Mouse (Mus musculus) midbrain, embryonic 12.5 days (tissue): ENCODE results near the gene Dhdh. TPM values are rescaled to one million over a fixed set of nuclear protein-coding genes. Genes with fewer than 3 reads are reported as not detected.

Experiments
- ATAC-seq: fragments of 200-750 bp; cut with Nextera tagmentation; 2 replicates; pipeline ENCODE4 v1.8.0; 2017; ENCODE audit warnings: low read depth, moderate TSS enrichment, moderate library complexity; ENCODE audit not compliant: low FRiP score
- H3K27ac ChIP-seq: fragments of 300-500 bp; sonication (generic); replicated peaks from 2 replicates; pipeline ENCODE4 v1.5.1; 2016; ENCODE audit warnings: mild to moderate bottlenecking
- H3K27me3 ChIP-seq: fragments of 300-500 bp; sonication (generic); 2 replicates; pipeline ENCODE4 v1.6.1; 2016; ENCODE audit warnings: mild to moderate bottlenecking
- H3K36me3 ChIP-seq: fragments of 300-500 bp; sonication (generic); 2 replicates; pipeline ENCODE4 v1.6.1; 2016
- H3K4me1 ChIP-seq: fragments of 300-500 bp; sonication (generic); 2 replicates; pipeline ENCODE4 v1.6.1; 2016
- H3K4me2 ChIP-seq: fragments of 300-500 bp; sonication (generic); replicated peaks from 2 replicates; pipeline ENCODE4 v1.6.1; 2016; ENCODE audit warnings: mild to moderate bottlenecking, moderate library complexity
- H3K4me3 ChIP-seq: fragments of 300-500 bp; sonication (generic); 2 replicates; pipeline ENCODE4 v1.5.1; 2016; ENCODE audit warnings: mild to moderate bottlenecking
- H3K9ac ChIP-seq: fragments of 300-500 bp; sonication (generic); replicated peaks from 2 replicates; pipeline ENCODE4 v1.6.1; 2016; ENCODE audit warnings: mild to moderate bottlenecking, moderate library complexity
- H3K9me3 ChIP-seq: fragments of 300-500 bp; sonication (generic); 2 replicates; pipeline ENCODE4 v1.6.1; 2016; ENCODE audit warnings: mild to moderate bottlenecking
- WGBS: fragments of 180-500 bp; shearing (Covaris S2); methylation state at CpG from one replicate; pipeline ENCODE4 v1.1.7; 2016; 5-methylcytosine and 5-hydroxymethylcytosine counted together
- polyA plus RNA-seq: library from polyadenylated mRNA; unstranded; fragments of >200 nt; fragmentation: Nextera tagmentation; extraction: Ambion mirVana; gene quantifications from 2 replicates; pipeline ENCODE4 v1.2.1, GENCODE M21; 2016

Gene Dhdh
- polyA plus RNA-seq, 1 experiment from 2014 or later = 3.6 TPM

GRCm38 (mm10) chr7:45508561-45508960 is 20.0 kb upstream of the Dhdh start:
- ATAC-seq = no peak
- Histone ChIP-seq H3K9ac (no peak overlapping the region; the same call in 1 of the 2 replicates), H3K27ac (no peak overlapping the region), H3K36me3 (peaks cover 15% of the 10 kb centered on the region), H3K4me1 (peaks cover 14% of the 10 kb centered on the region), H3K4me3 (0 out of 2 replicates have a peak overlapping the region, but pooled peaks have one; percentile 7), H3K9me3 (no peaks in the 10 kb centered on the region), H3K4me2 (no peak overlapping the region), H3K27me3 (no peaks in the 10 kb centered on the region)
- 86% methylated on average over 6 of the region's 6 CpGs for WGBS

GRCm38 (mm10) chr7:45507583-45507982 is 19.0 kb upstream of the Dhdh start:
- ATAC-seq = no peak
- Histone ChIP-seq H3K4me1 (peaks cover 14% of the 10 kb centered on the region), H3K27me3 (no peaks in the 10 kb centered on the region), H3K27ac (no peak overlapping the region), H3K9ac (no peak overlapping the region), H3K4me3 (no peak overlapping the region), H3K4me2 (no peak overlapping the region), H3K36me3 (peaks cover 19% of the 10 kb centered on the region), H3K9me3 (no peaks in the 10 kb centered on the region)
- 90% methylated on average over 6 of the region's 6 CpGs for WGBS

- no peak overlapping the region for H3K9ac ChIP-seq
- no peak overlapping the region for H3K27ac ChIP-seq
- peaks cover 86% of the 10 kb centered on the region for H3K36me3 ChIP-seq
- H3K4me3 ChIP-seq = no peak overlapping the region
- no peaks in the 10 kb centered on the region for H3K27me3 ChIP-seq
- no peaks in the 10 kb centered on the region for H3K9me3 ChIP-seq
- no peak overlapping the region for H3K4me2 ChIP-seq
- ATAC-seq = no peak
- no peaks in the 10 kb centered on the region for H3K4me1 ChIP-seq
- WGBS = 95% methylated on average over 6 of the region's 6 CpGs
Measured at GRCm38 (mm10) chr7:45498427-45498826, 9.8 kb upstream of the Dhdh start.

- ATAC-seq = no peak
Measured at GRCm38 (mm10) chr7:45494548-45494947, 5.9 kb upstream of the Dhdh start.

GRCm38 (mm10) chr7:45492951-45493350 is 4.3 kb upstream of the Dhdh start:
- Histone ChIP-seq H3K36me3 (peaks cover 51% of the 10 kb centered on the region), H3K9ac (no peak overlapping the region), H3K27ac (no peak overlapping the region), H3K4me2 (no peak overlapping the region), H3K4me1 (peaks cover 13% of the 10 kb centered on the region; the same call in 1 of the 2 replicates), H3K4me3 (no peak overlapping the region), H3K9me3 (no peaks in the 10 kb centered on the region), H3K27me3 (no peaks in the 10 kb centered on the region)
- ATAC-seq = no peak
- 95% methylated on average over 5 of the region's 5 CpGs for WGBS

More at GRCm38 (mm10) chr7:45494548-45494947, 5.9 kb upstream of the Dhdh start:
- Histone ChIP-seq H3K4me1 (peaks cover 5% of the 10 kb centered on the region; the same call in 1 of the 2 replicates), H3K9me3 (no peaks in the 10 kb centered on the region), H3K9ac (no peak overlapping the region), H3K27me3 (no peaks in the 10 kb centered on the region), H3K4me2 (no peak overlapping the region), H3K27ac (no peak overlapping the region), H3K36me3 (peaks cover 67% of the 10 kb centered on the region), H3K4me3 (no peak overlapping the region)
- WGBS = 77% methylated on average over 9 of the region's 9 CpGs

GRCm38 (mm10) chr7:45492225-45492844 is 3.7 kb upstream of the Dhdh start:
- no peak for ATAC-seq
- H3K36me3 ChIP-seq = peaks cover 45% of the 10 kb centered on the region
- WGBS = 93% methylated on average over 8 of the region's 8 CpGs

GRCm38 (mm10) chr7:45491264-45491663 is 2.7 kb upstream of the Dhdh start:
- peaks cover 36% of the 10 kb centered on the region for H3K36me3 ChIP-seq
- no peak overlapping the region for H3K27ac ChIP-seq
- ATAC-seq = no peak
- WGBS = 19% methylated on average over 3 of the region's 3 CpGs
- H3K4me3 ChIP-seq = no peak overlapping the region
- H3K4me1 ChIP-seq = peaks cover 13% of the 10 kb centered on the region; the same call in 1 of the 2 replicates
- no peaks in the 10 kb centered on the region for H3K9me3 ChIP-seq
- no peak overlapping the region for H3K9ac ChIP-seq
- H3K4me2 ChIP-seq = no peak overlapping the region
- no peaks in the 10 kb centered on the region for H3K27me3 ChIP-seq

More at GRCm38 (mm10) chr7:45492225-45492844, 3.7 kb upstream of the Dhdh start:
- no peak overlapping the region for H3K4me2 ChIP-seq
- no peak overlapping the region for H3K9ac ChIP-seq
- no peak overlapping the region for H3K27ac ChIP-seq
- H3K9me3 ChIP-seq = no peaks in the 10 kb centered on the region
- no peak overlapping the region for H3K4me3 ChIP-seq
- H3K27me3 ChIP-seq = no peaks in the 10 kb centered on the region
- peaks cover 13% of the 10 kb centered on the region; the same call in 1 of the 2 replicates for H3K4me1 ChIP-seq

GRCm38 (mm10) chr7:45490822-45491221 is 2.2 kb upstream of the Dhdh start:
- H3K4me2 ChIP-seq = no peak overlapping the region
- ATAC-seq = no peak
- H3K9me3 ChIP-seq = no peaks in the 10 kb centered on the region
- H3K4me1 ChIP-seq = peaks cover 13% of the 10 kb centered on the region; the same call in 1 of the 2 replicates
- H3K4me3 ChIP-seq = no peak overlapping the region
- no peak overlapping the region for H3K9ac ChIP-seq
- 41% methylated on average over 9 of the region's 9 CpGs for WGBS
- H3K27me3 ChIP-seq = no peaks in the 10 kb centered on the region
- H3K27ac ChIP-seq = no peak overlapping the region
- peaks cover 32% of the 10 kb centered on the region for H3K36me3 ChIP-seq

- Histone ChIP-seq H3K27ac (no peak overlapping the region), H3K27me3 (no peaks in the 10 kb centered on the region), H3K9me3 (no peaks in the 10 kb centered on the region), H3K36me3 (peaks cover 20% of the 10 kb centered on the region), H3K4me3 (no peak overlapping the region), H3K4me2 (no peak overlapping the region), H3K9ac (no peak overlapping the region), H3K4me1 (peaks cover 13% of the 10 kb centered on the region; the same call in 1 of the 2 replicates)
- no peak for ATAC-seq
- 88% methylated on average over 7 of the region's 7 CpGs for WGBS
Measured at GRCm38 (mm10) chr7:45489578-45489977, 973 bp upstream of the Dhdh start.

- Histone ChIP-seq H3K9ac (peak overlapping the region; percentile 63; the same call in 1 of the 2 replicates), H3K9me3 (no peaks in the 10 kb centered on the region), H3K36me3 (peaks cover 3% of the 10 kb centered on the region; the same call in 1 of the 2 replicates), H3K27ac (peak overlapping the region; percentile 62), H3K4me2 (peak overlapping the region; percentile 66), H3K4me3 (peak overlapping the region; percentile 48), H3K27me3 (no peaks in the 10 kb centered on the region), H3K4me1 (peaks cover 13% of the 10 kb centered on the region; the same call in 1 of the 2 replicates)
- ATAC-seq = peak; percentile 56; the same call in 1 of the 2 replicates
- WGBS = 9% methylated on average over 11 of the region's 11 CpGs
Measured at GRCm38 (mm10) chr7:45487861-45488292, 728 bp downstream of the Dhdh start.

GRCm38 (mm10) chr7:45486761-45487415 is 1.7 kb downstream of the Dhdh start, which contains the start of gene Gm45808:
TSS of gene Gm45808 (minus strand) at chr7:45486811.
- ATAC-seq = no peak

GRCm38 (mm10) chr7:45486158-45486557 is 2.4 kb downstream of the Dhdh start:
- Histone ChIP-seq H3K27me3 (no peaks in the 10 kb centered on the region), H3K9me3 (no peaks in the 10 kb centered on the region), H3K4me1 (peaks cover 13% of the 10 kb centered on the region; the same call in 1 of the 2 replicates), H3K27ac (no peak overlapping the region), H3K4me3 (no peak overlapping the region), H3K9ac (no peak overlapping the region), H3K36me3 (no peaks in the 10 kb centered on the region), H3K4me2 (no peak overlapping the region)
- ATAC-seq = no peak
- 83% methylated on average over 7 of the region's 7 CpGs for WGBS

More at GRCm38 (mm10) chr7:45486761-45487415, 1.7 kb downstream of the Dhdh start, which contains the start of gene Gm45808:
- Histone ChIP-seq H3K4me3 (no peak within 1 kb of the TSS), H3K4me2 (0 out of 2 replicates have a peak within 1 kb of the TSS, but pooled peaks have one; percentile 66), H3K36me3 (no peaks in the 10 kb centered on the region), H3K9ac (no peak within 1 kb of the TSS), H3K27me3 (no peaks in the 10 kb centered on the region), H3K4me1 (peaks cover 13% of the 10 kb centered on the region; the same call in 1 of the 2 replicates), H3K9me3 (no peaks in the 10 kb centered on the region), H3K27ac (no peak within 1 kb of the TSS)
- WGBS = 84% methylated on average over 12 of the region's 12 CpGs
